Mouse (Mus musculus) ovary, postnatal 10 days (tissue): ENCODE measurements around the gene Lrrc17.
"Not testable (repeated sequence)": the region's sequence is repeated elsewhere in the genome, so short reads cannot be mapped to it uniquely, and the experiment has no call there.

Experiments
- DNase-seq: peaks from one replicate; pipeline ENCODE4 v3.0.0; 2022; ENCODE audit warnings: low spot score

Lrrc17 gene

GRCm38 (mm10) chr5:21542226-21542625 is 1.1 kb upstream of the Lrrc17 start:
- no peak for DNase-seq

GRCm38 (mm10) chr5:21544821-21545220 is 1.5 kb downstream of the Lrrc17 start:
- no peak for DNase-seq

GRCm38 (mm10) chr5:21545227-21545626 is 1.9 kb downstream of the Lrrc17 start:
- DNase-seq, result no peak

GRCm38 (mm10) chr5:21545786-21546185 is 2.4 kb downstream of the Lrrc17 start:
- DNase-seq, result no peak

- DNase-seq, result no peak
Observed at GRCm38 (mm10) chr5:21547005-21547404, 3.6 kb downstream of the Lrrc17 start.

GRCm38 (mm10) chr5:21553685-21554084 is 10.3 kb downstream of the Lrrc17 start:
- DNase-seq, result no peak

GRCm38 (mm10) chr5:21554732-21555131 is 11.4 kb downstream of the Lrrc17 start:
- no peak for DNase-seq

- DNase-seq, result no peak
Observed at GRCm38 (mm10) chr5:21556502-21556901, 13.1 kb downstream of the Lrrc17 start.

- no peak for DNase-seq
Observed at GRCm38 (mm10) chr5:21563936-21564335, 20.6 kb downstream of the Lrrc17 start.

- no peak for DNase-seq
Observed at GRCm38 (mm10) chr5:21565392-21566065, 22.2 kb downstream of the Lrrc17 start.

- no peak for DNase-seq
Observed at GRCm38 (mm10) chr5:21567784-21568183, 24.4 kb downstream of the Lrrc17 start.

- DNase-seq, result no peak
Observed at GRCm38 (mm10) chr5:21572764-21573416, 29.5 kb downstream of the Lrrc17 start.

GRCm38 (mm10) chr5:21574386-21575209 is 31.2 kb downstream of the Lrrc17 start:
- no peak for DNase-seq

GRCm38 (mm10) chr5:21575210-21575550 is 31.8 kb downstream of the Lrrc17 start:
- no peak for DNase-seq

GRCm38 (mm10) chr5:21578136-21578535 is 34.8 kb downstream of the Lrrc17 start:
- no peak for DNase-seq

- DNase-seq, result no peak
Observed at GRCm38 (mm10) chr5:21586763-21587162, 43.4 kb downstream of the Lrrc17 start.

- DNase-seq, result no peak
Observed at GRCm38 (mm10) chr5:21587683-21588082, 44.3 kb downstream of the Lrrc17 start.

- DNase-seq, result no peak
Observed at GRCm38 (mm10) chr5:21588220-21588619, 44.9 kb downstream of the Lrrc17 start.

GRCm38 (mm10) chr5:21592106-21592505 is 48.7 kb downstream of the Lrrc17 start:
- DNase-seq, result no peak

GRCm38 (mm10) chr5:21593201-21593709 is 49.9 kb downstream of the Lrrc17 start:
- DNase-seq, result no peak

GRCm38 (mm10) chr5:21599536-21599935 is 56.2 kb downstream of the Lrrc17 start:
- DNase-seq, result not testable (repeated sequence)

- DNase-seq, result no peak
Observed at GRCm38 (mm10) chr5:21599961-21600360, 56.6 kb downstream of the Lrrc17 start.

- DNase-seq, result no peak
Observed at GRCm38 (mm10) chr5:21605936-21606335, 62.6 kb downstream of the Lrrc17 start.
